Mouse (Mus musculus): ENCODE data around the gene Zfp78.

GRCm38 (mm10) chr7:6369460-6369859 is 6.4 kb downstream of the Zfp78 start:
- TF ChIP-seq GATA1 (IDR thresholded peaks at IDR 0.05; ENCODE audit: borderline replicate concordance, low read length) (no peak), FLI1 (IDR thresholded peaks at IDR 0.05; ENCODE audit: low read length) (no peak)

Measured in megakaryocyte, embryonic 14.5 days (primary cell).